Mouse (Mus musculus) skeletal muscle tissue, adult 2 months (tissue): ENCODE results near the gene Usp33.

ENCODE experiments used
- DNase-seq: peaks from one replicate; pipeline ENCODE4 v3.0.0-alpha.2; 2012; ENCODE audit warnings: low read depth, low spot score

The Usp33 gene

DNA sequence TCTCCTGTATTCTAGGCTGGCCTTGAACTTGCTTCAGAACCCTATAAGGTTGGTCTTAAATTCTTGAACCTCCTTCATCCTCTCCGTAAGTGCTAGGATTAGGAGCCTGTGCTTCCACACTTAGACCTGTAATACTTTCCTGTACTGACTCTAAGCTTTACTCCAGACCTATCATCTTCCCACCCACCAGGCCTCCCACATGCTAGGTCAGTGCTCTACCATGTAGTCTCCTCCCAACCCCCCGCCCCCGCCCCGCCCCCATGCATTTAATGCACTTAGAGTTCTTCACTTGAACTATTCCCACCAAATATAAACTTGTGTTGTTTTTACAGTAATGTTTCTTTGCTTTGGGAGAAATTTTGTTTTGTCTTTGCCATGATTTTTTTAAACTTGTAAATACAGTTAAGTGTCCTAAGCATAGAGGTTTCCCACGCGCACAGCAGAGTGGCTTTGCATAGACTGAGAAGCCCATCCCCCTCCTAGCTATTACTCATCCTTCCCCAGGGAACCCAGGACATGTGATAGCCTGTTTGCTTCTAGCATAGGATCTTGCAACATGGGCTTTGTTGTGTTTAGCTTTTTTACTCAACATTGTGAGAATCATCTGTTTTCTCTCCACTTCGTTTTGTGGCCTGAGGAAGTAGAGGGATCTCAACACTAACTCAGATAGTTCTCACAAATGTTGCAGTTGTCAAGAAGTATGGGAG, 55.8 kb downstream of the Usp33 start:
- peak; percentile 66 for DNase-seq

DNA sequence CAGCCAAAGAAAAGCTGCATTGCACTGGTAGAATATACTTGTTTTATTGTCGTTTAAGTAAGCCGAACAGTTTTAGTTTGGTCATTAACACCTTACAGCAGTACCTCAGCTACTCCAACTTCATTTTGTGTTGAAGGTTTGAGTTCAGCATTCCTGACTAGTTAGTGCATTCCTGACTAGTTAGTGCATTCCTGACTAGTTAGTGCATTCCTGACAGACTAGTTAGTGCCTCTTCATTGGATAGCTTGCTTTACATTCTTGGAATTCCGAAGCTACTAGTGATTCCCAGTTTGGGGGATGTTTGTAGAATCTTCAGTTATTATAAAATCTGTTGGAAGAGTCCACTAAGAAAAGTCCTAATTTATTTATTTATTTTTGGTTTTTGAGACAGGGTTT, 56.4 kb downstream of the Usp33 start:
- DNase-seq = no peak

DNA sequence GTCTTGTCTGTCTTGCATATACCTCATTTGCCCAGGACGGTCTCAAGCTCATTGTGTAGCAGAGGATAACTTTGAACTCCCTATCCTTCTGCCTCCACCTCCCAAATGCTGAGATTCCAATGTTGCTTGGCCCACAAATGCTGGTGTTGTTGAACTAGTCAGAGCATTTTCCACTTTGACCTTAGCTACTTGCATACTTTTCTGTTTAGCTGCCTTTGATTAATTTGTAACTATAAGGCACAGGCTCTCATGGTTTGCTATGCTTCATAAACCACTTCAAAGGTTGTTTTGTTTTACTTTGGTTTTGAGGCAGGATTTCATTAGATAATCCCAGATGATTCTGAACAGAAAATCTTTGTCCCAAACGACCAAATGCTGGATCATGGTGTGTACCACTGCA, 57.5 kb downstream of the Usp33 start:
- DNase-seq = no peak

DNA sequence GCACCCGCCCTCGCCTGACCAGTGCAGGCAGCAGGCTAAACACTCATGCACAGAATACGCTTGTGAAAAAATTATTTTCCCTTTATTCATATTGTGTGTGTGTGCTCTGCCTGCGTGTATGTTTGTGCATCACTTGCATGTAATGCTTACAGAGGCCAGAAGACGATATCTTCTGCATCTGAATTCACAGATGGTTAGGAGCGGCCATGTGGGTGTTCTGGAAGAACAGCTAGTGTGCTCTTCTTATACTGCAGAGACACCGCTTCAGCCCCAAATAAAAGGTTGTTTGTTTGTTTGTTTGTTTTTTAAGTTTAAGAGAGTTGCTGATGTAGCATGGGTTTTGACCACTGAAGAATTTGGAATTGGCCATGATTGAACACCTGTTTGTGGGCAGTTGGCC, 59.1 kb downstream of the Usp33 start:
- DNase-seq = no peak

DNA sequence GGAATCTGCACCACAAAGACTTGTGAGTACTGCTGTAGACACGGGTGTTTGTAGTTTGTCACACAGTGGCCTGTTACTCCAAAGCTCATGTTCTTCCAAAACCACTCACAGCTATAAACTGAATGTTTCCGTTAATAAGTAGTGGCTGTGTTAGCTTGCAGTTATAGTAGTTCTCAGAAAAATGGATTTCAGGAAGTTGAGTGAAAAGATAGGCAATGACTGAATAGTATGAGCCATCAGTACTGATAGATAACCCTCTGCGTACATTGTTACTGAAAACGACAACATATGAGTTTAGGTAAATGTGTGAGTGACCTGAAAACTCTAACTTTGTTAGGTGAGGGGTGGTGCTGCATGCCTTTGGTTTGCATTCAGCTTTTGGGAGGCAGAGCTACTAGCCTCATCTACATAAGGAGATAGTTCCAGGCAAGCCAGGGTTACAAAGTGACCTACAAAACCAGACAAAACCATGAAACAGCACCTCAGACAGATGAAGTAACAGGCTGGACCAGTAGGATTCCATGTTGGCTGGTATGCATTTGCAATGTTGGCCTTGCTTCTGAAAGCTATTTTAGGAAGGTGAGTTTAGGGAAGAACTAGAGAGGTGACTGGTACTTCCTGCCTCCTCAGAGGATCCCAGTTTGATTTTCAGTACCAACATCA, 59.8 kb downstream of the Usp33 start:
- peak; percentile 17 for DNase-seq

DNA sequence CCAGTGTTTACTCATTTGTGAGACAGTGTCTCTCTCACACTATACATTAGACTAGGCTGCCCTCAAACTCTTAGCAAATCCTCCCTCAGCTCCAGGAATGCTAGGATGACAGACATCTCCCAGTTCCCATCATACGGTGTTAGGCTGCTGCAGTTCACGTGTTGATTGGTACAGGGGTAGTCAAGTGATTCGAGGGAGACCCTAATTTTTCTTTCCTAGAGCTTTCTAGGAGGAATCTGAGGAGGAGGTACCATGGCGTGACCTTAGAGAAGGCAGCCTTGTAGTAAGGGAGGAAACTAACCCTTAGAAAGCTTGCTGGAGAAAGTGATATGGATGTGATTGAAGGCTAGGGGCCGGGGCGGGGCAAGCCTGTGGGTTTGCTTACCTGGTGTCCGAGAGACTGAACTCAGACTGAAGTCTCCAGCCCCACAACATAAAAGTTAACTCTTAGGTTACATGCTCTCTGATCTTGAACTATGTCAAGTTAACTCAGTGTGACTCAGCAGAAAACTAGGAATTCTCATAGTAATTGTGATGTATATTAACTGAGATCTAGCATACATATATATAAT, 64.8 kb downstream of the Usp33 start:
- no peak for DNase-seq

DNA sequence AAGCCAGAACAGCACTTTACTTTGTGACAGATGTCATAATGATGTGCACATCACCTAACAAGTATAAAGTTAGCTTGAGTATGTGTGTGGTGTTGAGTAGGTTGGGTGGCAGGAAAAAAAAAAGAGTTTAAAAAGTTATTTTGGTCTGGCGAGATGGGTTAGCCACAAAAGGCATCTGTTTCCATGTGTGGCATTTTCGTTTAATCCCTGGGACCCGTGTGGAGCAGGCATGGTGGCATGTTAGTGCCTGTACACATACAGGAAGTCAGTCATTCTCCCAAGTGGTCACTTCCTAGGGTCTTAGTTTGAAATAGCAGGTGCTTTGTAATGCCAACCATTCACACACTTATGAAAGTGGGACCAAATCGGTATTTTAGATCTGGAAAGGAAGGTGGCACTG, 66.1 kb downstream of the Usp33 start:
- no peak for DNase-seq

DNA sequence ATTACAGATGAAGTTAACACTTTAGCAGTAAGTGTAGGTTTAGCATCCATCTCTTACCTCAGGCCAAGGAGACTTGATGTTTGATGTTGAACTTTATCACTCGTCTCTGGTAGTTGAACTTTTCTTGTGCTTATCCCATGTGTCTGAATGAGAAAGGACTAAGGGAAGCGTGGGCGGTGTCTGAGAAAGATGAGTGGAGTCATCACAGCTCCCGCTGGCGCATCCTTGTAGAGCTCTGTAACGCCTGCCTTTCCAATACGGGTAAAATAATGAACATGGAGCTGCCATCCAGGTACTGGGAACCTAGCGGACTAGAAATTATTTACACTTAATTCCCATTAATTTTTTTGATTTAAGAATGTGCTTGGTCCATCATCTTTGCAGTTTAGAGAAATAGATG, 82.6 kb downstream of the Usp33 start:
- no peak for DNase-seq

DNA sequence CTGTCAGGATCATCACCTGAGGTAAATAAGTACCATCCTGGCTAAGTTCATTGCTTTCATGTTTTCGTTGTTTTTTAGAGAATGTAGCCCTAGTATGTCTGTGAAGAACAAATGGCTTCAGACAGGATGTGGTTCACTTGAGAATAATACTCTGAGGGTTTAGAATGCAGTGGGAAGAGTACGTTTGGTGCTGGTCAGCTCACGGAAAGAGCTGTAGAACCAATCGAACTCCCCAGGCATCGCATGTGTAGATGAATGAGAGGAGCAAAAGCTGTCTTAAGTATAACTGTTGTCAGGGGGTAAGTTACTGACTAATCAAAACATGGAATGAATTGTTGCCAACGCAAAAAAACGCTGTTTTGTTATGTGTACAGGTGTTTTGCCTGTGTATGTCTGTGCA, 86.4 kb downstream of the Usp33 start:
- no peak for DNase-seq

DNA sequence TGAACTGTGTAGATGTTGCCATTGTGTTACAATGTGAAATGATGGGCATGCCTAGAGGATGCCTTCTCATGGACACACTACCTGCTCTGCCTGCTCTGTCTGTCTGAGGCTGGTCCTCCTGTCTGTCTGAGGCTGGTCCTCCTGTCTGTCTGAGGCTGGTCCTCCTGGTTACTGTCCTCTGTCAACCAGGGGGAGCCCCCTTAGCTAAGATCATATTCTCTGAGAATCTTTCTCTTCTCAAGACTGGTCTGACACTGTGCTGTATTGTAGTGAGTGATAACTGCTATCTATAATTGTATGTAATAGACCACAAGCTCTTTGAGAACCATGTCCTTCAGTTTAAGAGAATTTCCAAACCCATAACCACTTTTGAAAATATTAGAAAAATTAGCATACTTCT, 89.3 kb downstream of the Usp33 start:
- no peak for DNase-seq

DNA sequence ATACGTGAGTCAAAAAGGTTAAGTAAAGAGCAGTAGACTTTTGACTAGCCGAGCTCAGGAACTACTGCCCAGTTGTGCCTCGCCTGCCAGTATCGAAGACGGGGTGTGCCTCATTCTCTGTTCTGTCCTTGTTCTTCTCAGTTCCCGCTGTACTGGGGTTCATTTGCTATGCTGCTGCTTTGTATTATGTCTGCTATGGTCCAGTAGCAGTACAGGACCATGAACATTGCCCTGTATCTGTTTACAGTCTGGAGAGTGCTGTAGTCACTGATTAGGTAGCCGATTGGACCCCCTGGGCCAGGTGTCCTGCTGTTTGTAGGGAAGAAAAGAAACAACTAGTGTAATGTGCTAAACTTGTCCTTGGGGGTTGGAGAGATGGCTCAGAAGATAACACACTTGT, 91.8 kb downstream of the Usp33 start:
- DNase-seq = no peak

DNA sequence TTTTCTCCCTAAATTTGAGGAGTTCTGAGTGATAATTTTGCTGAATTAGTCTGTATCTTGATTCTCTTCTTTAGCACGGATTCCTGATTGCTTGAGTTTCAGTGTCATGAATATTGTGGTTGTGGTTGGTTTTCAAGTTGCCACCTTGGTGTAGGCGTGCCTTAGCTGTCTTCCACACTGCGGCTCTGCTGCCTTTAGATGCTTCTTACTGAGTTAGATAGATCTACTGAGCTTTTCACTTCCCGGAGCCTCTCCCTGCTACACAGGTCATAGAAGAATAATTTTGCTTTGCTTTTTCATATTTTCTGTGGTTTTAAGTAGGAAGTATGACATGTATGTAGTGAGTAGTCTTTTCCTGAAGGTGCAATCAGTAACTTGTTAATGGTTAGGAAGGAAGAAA, 96.5 kb downstream of the Usp33 start:
- no peak for DNase-seq
